Mouse (Mus musculus) embryonic facial prominence, embryonic 10.5 days (tissue): ENCODE measurements at regions not wholly inside any gene's neighbourhood (a gene's known extent, or its start where the extent isn't known, plus 50 kb on each side); places are given as distances from the start of the nearest gene placed in this dataset.
"Not testable (repeated sequence)": the region's sequence is repeated elsewhere in the genome, so short reads cannot be mapped to it uniquely, and the experiment has no call there.

Source experiments
- DNase-seq: peaks from one replicate; pipeline ENCODE4 v3.0.0-alpha.2; 2017; ENCODE audit warnings: low spot score
- H3K27ac ChIP-seq: fragments of 300-500 bp; sonication (generic); replicated peaks from 2 replicates; pipeline ENCODE4 v1.5.1; 2016; ENCODE audit warnings: mild to moderate bottlenecking
- H3K27me3 ChIP-seq: fragments of 300-500 bp; sonication (generic); replicated peaks from 2 replicates; pipeline ENCODE4 v1.6.1; 2016; ENCODE audit warnings: low read depth, mild to moderate bottlenecking; ENCODE audit not compliant: poor library complexity, severe bottlenecking
- H3K36me3 ChIP-seq: fragments of 300-500 bp; sonication (generic); replicated peaks from 2 replicates; pipeline ENCODE4 v1.6.1; 2016; ENCODE audit warnings: mild to moderate bottlenecking, moderate library complexity
- H3K4me1 ChIP-seq: fragments of 300-500 bp; sonication (generic); 2 replicates; pipeline ENCODE4 v1.6.1; 2016
- H3K4me3 ChIP-seq: fragments of 300-500 bp; sonication (generic); 2 replicates; pipeline ENCODE4 v1.5.1; 2016; ENCODE audit warnings: mild to moderate bottlenecking, moderate library complexity
- H3K9me3 ChIP-seq: fragments of 300-500 bp; sonication (generic); 2 replicates; pipeline ENCODE4 v1.6.1; 2016; ENCODE audit warnings: mild to moderate bottlenecking
- WGBS: fragments of 180-500 bp; shearing (Covaris S2); methylation state at CpG from one replicate; pipeline ENCODE4 v1.1.7; 2016; 5-methylcytosine and 5-hydroxymethylcytosine counted together

GRCm38 (mm10) chr16:73203542-73203941, 895.4 kb downstream of the Robo1 start:
- H3K4me1 ChIP-seq = no peaks in the 10 kb centered on the region
- H3K4me3 ChIP-seq = no peak overlapping the region
- 93% methylated on average over 11 of the region's 11 CpGs for WGBS
- DNase-seq = no peak
- no peaks in the 10 kb centered on the region for H3K9me3 ChIP-seq
- no peaks in the 10 kb centered on the region for H3K36me3 ChIP-seq
- H3K27me3 ChIP-seq = no peaks in the 10 kb centered on the region
- no peak overlapping the region for H3K27ac ChIP-seq

- Histone ChIP-seq H3K27me3 (no peaks in the 10 kb centered on the region), H3K4me1 (peaks cover 3% of the 10 kb centered on the region; the same call in 1 of the 2 replicates), H3K27ac (no peak overlapping the region), H3K9me3 (no peaks in the 10 kb centered on the region), H3K4me3 (no peak overlapping the region), H3K36me3 (no peaks in the 10 kb centered on the region)
- DNase-seq = no peak
- 72% methylated on average over 3 of the region's 3 CpGs for WGBS
Observed at GRCm38 (mm10) chr16:73200991-73201390, 892.9 kb downstream of the Robo1 start.

- Histone ChIP-seq H3K36me3 (no peaks in the 10 kb centered on the region), H3K4me1 (no peaks in the 10 kb centered on the region), H3K9me3 (no peaks in the 10 kb centered on the region), H3K4me3 (no peak overlapping the region), H3K27me3 (no peaks in the 10 kb centered on the region), H3K27ac (no peak overlapping the region)
- DNase-seq = no peak
- 83% methylated on average over 5 of the region's 5 CpGs for WGBS
Observed at GRCm38 (mm10) chr16:73182776-73183175, 874.7 kb downstream of the Robo1 start.

GRCm38 (mm10) chr16:73182258-73182657, 874.2 kb downstream of the Robo1 start:
- H3K27me3 ChIP-seq = no peaks in the 10 kb centered on the region
- 87% methylated on average over 7 of the region's 7 CpGs for WGBS
- H3K4me3 ChIP-seq = no peak overlapping the region
- no peaks in the 10 kb centered on the region for H3K4me1 ChIP-seq
- no peak overlapping the region for H3K27ac ChIP-seq
- DNase-seq = no peak
- H3K36me3 ChIP-seq = no peaks in the 10 kb centered on the region
- H3K9me3 ChIP-seq = no peaks in the 10 kb centered on the region

GRCm38 (mm10) chr16:73155447-73155846, 847.3 kb downstream of the Robo1 start:
- Histone ChIP-seq H3K27me3 (no peaks in the 10 kb centered on the region), H3K36me3 (no peaks in the 10 kb centered on the region), H3K4me3 (no peak overlapping the region), H3K4me1 (no peaks in the 10 kb centered on the region), H3K9me3 (no peaks in the 10 kb centered on the region), H3K27ac (no peak overlapping the region)
- WGBS = 55% methylated on average over 2 of the region's 2 CpGs
- no peak for DNase-seq

- H3K4me1 ChIP-seq, H3K4me3 ChIP-seq, H3K36me3 ChIP-seq, H3K27me3 ChIP-seq, DNase-seq, H3K9me3 ChIP-seq, H3K27ac ChIP-seq: not testable (repeated sequence)
- 95% methylated on average over 1 of the region's 1 CpGs for WGBS
Observed at GRCm38 (mm10) chr16:73127927-73128326, 819.8 kb downstream of the Robo1 start.

GRCm38 (mm10) chr16:73120568-73120967, 812.5 kb downstream of the Robo1 start:
- no peak for DNase-seq
- Histone ChIP-seq H3K27ac (no peak overlapping the region), H3K4me1 (0 out of 2 replicates have a peak, but pooled peaks cover 3% of the 10 kb centered on the region), H3K27me3 (no peaks in the 10 kb centered on the region), H3K9me3 (no peaks in the 10 kb centered on the region), H3K36me3 (no peaks in the 10 kb centered on the region), H3K4me3 (no peak overlapping the region)

GRCm38 (mm10) chr16:73117338-73117737, 809.2 kb downstream of the Robo1 start:
- WGBS = 66% methylated on average over 2 of the region's 2 CpGs
- no peak overlapping the region for H3K27ac ChIP-seq
- 0 out of 2 replicates have a peak, but pooled peaks cover 3% of the 10 kb centered on the region for H3K4me1 ChIP-seq
- no peaks in the 10 kb centered on the region for H3K36me3 ChIP-seq
- H3K9me3 ChIP-seq = no peaks in the 10 kb centered on the region
- no peaks in the 10 kb centered on the region for H3K27me3 ChIP-seq
- no peak overlapping the region for H3K4me3 ChIP-seq
- no peak for DNase-seq

GRCm38 (mm10) chr16:73108021-73108452, 799.9 kb downstream of the Robo1 start:
- Histone ChIP-seq H3K9me3 (no peaks in the 10 kb centered on the region), H3K4me1 (no peaks in the 10 kb centered on the region), H3K27ac (no peak overlapping the region), H3K36me3 (no peaks in the 10 kb centered on the region), H3K27me3 (no peaks in the 10 kb centered on the region), H3K4me3 (no peak overlapping the region)
- no peak for DNase-seq
- 75% methylated on average over 7 of the region's 7 CpGs for WGBS

GRCm38 (mm10) chr16:73107608-73108007, 799.5 kb downstream of the Robo1 start:
- Histone ChIP-seq H3K27ac (no peak overlapping the region), H3K27me3 (no peaks in the 10 kb centered on the region), H3K36me3 (no peaks in the 10 kb centered on the region), H3K4me3 (no peak overlapping the region), H3K4me1 (no peaks in the 10 kb centered on the region), H3K9me3 (no peaks in the 10 kb centered on the region)
- 87% methylated on average over 9 of the region's 9 CpGs for WGBS
- DNase-seq = no peak

GRCm38 (mm10) chr16:73105496-73105895, 797.4 kb downstream of the Robo1 start:
- no peak for DNase-seq
- no peaks in the 10 kb centered on the region for H3K27me3 ChIP-seq
- no peak overlapping the region for H3K4me3 ChIP-seq
- H3K9me3 ChIP-seq = no peaks in the 10 kb centered on the region
- 77% methylated on average over 10 of the region's 10 CpGs for WGBS
- H3K4me1 ChIP-seq = peaks cover 5% of the 10 kb centered on the region
- no peak overlapping the region for H3K27ac ChIP-seq
- no peaks in the 10 kb centered on the region for H3K36me3 ChIP-seq

GRCm38 (mm10) chr16:73100273-73100672, 792.2 kb downstream of the Robo1 start:
- H3K36me3 ChIP-seq = no peaks in the 10 kb centered on the region
- 61% methylated on average over 8 of the region's 8 CpGs for WGBS
- no peaks in the 10 kb centered on the region for H3K9me3 ChIP-seq
- H3K4me3 ChIP-seq = no peak overlapping the region
- no peak for DNase-seq
- H3K27ac ChIP-seq = no peak overlapping the region
- peaks cover 35% of the 10 kb centered on the region for H3K4me1 ChIP-seq
- no peaks in the 10 kb centered on the region for H3K27me3 ChIP-seq

GRCm38 (mm10) chr16:73098760-73099159, 790.7 kb downstream of the Robo1 start:
- Histone ChIP-seq H3K27ac (no peak overlapping the region), H3K4me3 (no peak overlapping the region), H3K4me1 (peaks cover 35% of the 10 kb centered on the region), H3K27me3 (no peaks in the 10 kb centered on the region), H3K36me3 (no peaks in the 10 kb centered on the region), H3K9me3 (no peaks in the 10 kb centered on the region)
- 24% methylated on average over 4 of the region's 4 CpGs for WGBS
- peak; percentile 27 for DNase-seq

GRCm38 (mm10) chr16:73097176-73097575, 789.1 kb downstream of the Robo1 start:
- WGBS = 21% methylated on average over 14 of the region's 14 CpGs
- H3K4me1 ChIP-seq = peaks cover 35% of the 10 kb centered on the region
- DNase-seq = peak; percentile 45
- H3K9me3 ChIP-seq = no peaks in the 10 kb centered on the region
- peak overlapping the region; percentile 36; the same call in 1 of the 2 replicates for H3K4me3 ChIP-seq
- H3K27ac ChIP-seq = no peak overlapping the region; the same call in 1 of the 2 replicates
- H3K27me3 ChIP-seq = no peaks in the 10 kb centered on the region
- H3K36me3 ChIP-seq = no peaks in the 10 kb centered on the region
